Mouse (Mus musculus) midbrain, embryonic 13.5 days (tissue): ENCODE measurements around the gene Hoxd9. TPM values are rescaled to one million over a fixed set of nuclear protein-coding genes. Genes with fewer than 3 reads are reported as not detected.
A peak's percentile ranks its signal among the peaks of the same experiment; 100 is the strongest.

Experiments used
- ATAC-seq: fragments of 200-750 bp; cut with Nextera tagmentation; 2 replicates; pipeline ENCODE4 v1.8.0; 2017; ENCODE audit warnings: mild to moderate bottlenecking, moderate TSS enrichment, moderate library complexity
- H3K27ac ChIP-seq: fragments of 300-500 bp; sonication (generic); 2 replicates; pipeline ENCODE4 v1.5.1; 2015; ENCODE audit warnings: inconsistent platforms, mild to moderate bottlenecking, moderate library complexity
- H3K27me3 ChIP-seq: fragments of 300-500 bp; sonication (generic); 2 replicates; pipeline ENCODE4 v1.6.1; 2015; ENCODE audit warnings: mild to moderate bottlenecking, inconsistent platforms
- H3K36me3 ChIP-seq: fragments of 300-500 bp; sonication (generic); 2 replicates; pipeline ENCODE4 v1.6.1; 2015; ENCODE audit warnings: mild to moderate bottlenecking, inconsistent platforms
- H3K4me1 ChIP-seq: fragments of 300-500 bp; sonication (generic); replicated peaks from 2 replicates; pipeline ENCODE4 v1.6.1; 2015; ENCODE audit warnings: inconsistent platforms
- H3K4me2 ChIP-seq: fragments of 300-500 bp; sonication (generic); replicated peaks from 2 replicates; pipeline ENCODE4 v1.6.1; 2015; ENCODE audit warnings: moderate library complexity, mild to moderate bottlenecking, inconsistent platforms
- H3K4me3 ChIP-seq: fragments of 300-500 bp; sonication (generic); replicated peaks from 2 replicates; pipeline ENCODE4 v1.5.1; 2015; ENCODE audit warnings: mild to moderate bottlenecking, inconsistent platforms
- H3K9ac ChIP-seq: fragments of 300-500 bp; sonication (generic); replicated peaks from 2 replicates; pipeline ENCODE4 v1.6.1; 2015; ENCODE audit warnings: mild to moderate bottlenecking, inconsistent platforms
- H3K9me3 ChIP-seq: fragments of 300-500 bp; sonication (generic); 2 replicates; pipeline ENCODE4 v1.6.1; 2016; ENCODE audit warnings: mild to moderate bottlenecking, inconsistent platforms
- WGBS: fragments of 180-500 bp; shearing (Covaris S2); methylation state at CpG from one replicate; pipeline ENCODE4 v1.1.7; 2015; 5-methylcytosine and 5-hydroxymethylcytosine counted together
- polyA plus RNA-seq: library from polyadenylated mRNA; unstranded; fragments of >200 nt; fragmentation: Nextera tagmentation; extraction: Ambion mirVana; gene quantifications from 2 replicates; pipeline ENCODE4 v1.2.1, GENCODE M21; 2015

The Hoxd9 gene
- not detected in 2 replicates for polyA plus RNA-seq

DNA sequence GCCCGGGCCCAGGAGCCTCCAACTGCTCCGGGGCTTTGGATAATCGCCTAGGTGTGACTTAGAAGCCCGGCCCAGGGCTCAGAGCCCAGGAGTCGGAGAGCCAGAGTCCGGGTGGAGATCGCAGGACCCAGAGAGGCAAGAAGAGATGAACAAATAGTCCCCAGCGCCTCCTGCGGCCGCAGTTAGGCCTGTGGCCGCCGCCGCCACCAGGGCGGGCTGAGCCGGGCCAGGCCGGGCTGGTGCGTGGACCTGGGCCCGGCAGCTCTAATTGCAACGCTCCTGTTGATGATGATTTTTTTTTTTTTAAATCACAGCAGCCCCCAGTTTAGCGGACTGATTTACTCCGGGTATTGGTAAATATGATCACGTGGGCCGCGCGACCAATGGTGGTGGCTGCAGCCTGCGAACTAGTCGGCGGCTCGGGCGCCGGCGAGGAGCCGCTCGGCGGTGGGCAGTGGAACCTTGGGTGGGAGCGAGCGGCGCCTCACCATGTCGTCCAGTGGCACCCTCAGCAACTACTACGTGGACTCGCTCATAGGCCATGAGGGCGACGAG lies at the start of gene Hoxd9:
Hoxd9 (plus strand) TSS at position 161 of the 555 bp plus-strand sequence.
- no peaks in the 10 kb centered on the region for H3K9me3 ChIP-seq
- peaks cover 12% of the 10 kb centered on the region for H3K4me1 ChIP-seq
- WGBS: under 1% methylated on average over 43 of the region's 43 CpGs
- peak within 1 kb of the TSS; percentile 50 for H3K4me2 ChIP-seq
- peaks cover 99% of the 10 kb centered on the region for H3K27me3 ChIP-seq
- H3K4me3 ChIP-seq: peak within 1 kb of the TSS; percentile 35
- peak; percentile 48 for ATAC-seq
- no peaks in the 10 kb centered on the region for H3K36me3 ChIP-seq
- no peak within 1 kb of the TSS for H3K9ac ChIP-seq
- H3K27ac ChIP-seq: no peak within 1 kb of the TSS

DNA sequence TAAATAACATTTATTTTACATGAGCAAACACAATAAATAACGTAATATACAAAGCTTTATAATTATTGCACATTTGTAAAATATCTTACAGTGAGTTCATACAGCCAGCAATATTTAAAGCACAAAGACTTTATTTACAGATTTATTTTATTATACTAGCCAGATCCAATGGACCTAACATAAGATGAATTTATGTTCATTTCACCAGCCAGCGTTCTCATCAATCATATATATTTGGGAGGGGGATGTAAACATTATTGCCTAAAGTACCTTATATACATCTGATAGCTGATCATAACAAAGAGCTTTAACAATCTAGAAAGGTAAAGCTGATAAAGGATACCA lies 44.6 kb upstream of the Hoxd9 start:
- peaks cover 87% of the 10 kb centered on the region for H3K27me3 ChIP-seq
- H3K36me3 ChIP-seq: no peaks in the 10 kb centered on the region
- no peak overlapping the region for H3K27ac ChIP-seq
- peaks cover 10% of the 10 kb centered on the region for H3K4me1 ChIP-seq
- WGBS: 32% methylated on average over 2 of the region's 2 CpGs
- H3K9me3 ChIP-seq: no peaks in the 10 kb centered on the region
- no peak overlapping the region for H3K4me3 ChIP-seq
- no peak overlapping the region for H3K4me2 ChIP-seq
- no peak overlapping the region for H3K9ac ChIP-seq
- ATAC-seq: no peak

DNA sequence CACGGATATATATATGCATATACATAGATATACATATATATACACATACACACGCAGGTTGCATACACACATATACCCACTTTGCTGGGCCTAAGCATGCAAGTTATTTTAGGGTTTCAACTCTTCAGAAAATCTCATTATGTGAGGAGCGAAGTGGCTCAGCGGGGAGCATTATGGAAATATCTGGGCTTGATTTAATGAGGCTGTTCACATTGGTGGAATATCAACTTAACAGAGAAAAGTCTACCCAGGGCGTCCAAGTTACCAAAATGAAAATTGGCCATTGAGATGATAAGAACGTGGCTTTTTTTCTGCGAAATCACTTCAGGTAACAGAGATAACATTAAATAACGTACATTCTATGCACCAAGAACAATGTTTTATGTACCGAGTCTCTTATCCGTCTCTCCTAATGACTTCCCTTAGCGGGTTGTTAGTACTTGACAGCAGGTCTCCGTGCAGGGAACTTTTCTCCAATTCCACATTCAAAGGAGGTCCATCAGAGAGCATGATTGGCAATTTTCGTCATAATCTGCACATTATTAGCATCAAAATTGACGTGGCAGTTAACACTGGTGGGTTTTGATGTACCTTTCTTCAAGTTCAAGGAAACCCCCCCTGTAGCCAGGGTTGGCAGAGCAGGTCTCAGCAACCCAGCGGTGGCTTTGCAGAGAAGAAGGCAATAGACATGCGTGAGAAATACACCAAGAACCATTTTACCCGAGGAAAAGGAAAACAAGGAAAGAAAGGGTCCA lies 43.6 kb upstream of the Hoxd9 start:
- Histone ChIP-seq H3K36me3 (no peaks in the 10 kb centered on the region), H3K27ac (no peak overlapping the region), H3K9ac (no peak overlapping the region), H3K27me3 (peaks cover 87% of the 10 kb centered on the region), H3K9me3 (no peaks in the 10 kb centered on the region), H3K4me2 (no peak overlapping the region), H3K4me3 (no peak overlapping the region), H3K4me1 (peaks cover 10% of the 10 kb centered on the region)
- WGBS: 9% methylated on average over 17 of the region's 17 CpGs
- ATAC-seq: no peak

DNA sequence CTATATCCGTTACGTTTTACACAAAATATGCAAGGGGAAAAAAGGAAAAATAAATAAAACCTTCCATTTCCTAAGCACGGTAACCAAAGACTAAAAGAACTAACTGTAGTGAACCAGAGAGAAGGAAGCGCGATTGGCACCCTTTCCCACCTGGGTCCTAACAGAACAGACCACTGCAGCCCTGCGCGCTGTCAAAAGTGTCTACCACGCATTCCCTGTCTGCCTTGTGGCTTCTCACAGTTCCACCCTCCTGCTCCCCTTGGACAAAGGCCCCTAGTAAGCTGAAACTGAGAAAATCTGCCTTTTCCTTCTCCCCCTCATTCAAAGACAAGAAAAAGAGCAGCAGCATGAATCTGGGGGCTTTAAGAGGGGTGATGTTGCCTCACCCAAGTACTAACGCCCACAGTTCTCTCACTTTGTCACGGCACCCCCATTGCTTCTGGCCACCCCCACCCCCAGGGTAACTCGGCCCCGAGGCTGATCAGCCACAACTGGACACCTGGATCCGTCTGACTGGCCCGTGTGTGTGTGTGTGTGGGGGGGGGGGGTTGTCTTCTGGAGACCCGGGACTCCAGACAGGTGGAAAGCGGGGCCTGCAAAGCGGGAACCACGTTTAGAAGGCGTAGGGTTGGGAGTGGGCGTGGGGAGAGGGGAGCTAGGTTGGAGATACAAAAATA lies 42.6 kb upstream of the Hoxd9 start:
- H3K9ac ChIP-seq: no peak overlapping the region
- H3K27ac ChIP-seq: no peak overlapping the region
- H3K9me3 ChIP-seq: no peaks in the 10 kb centered on the region
- WGBS: 6% methylated on average over 20 of the region's 20 CpGs
- H3K4me3 ChIP-seq: peak overlapping the region; percentile 39
- peak; percentile 17; the same call in 1 of the 2 replicates for ATAC-seq
- peak overlapping the region; percentile 51; the same call in 1 of the 2 replicates for H3K4me2 ChIP-seq
- peaks cover 10% of the 10 kb centered on the region for H3K4me1 ChIP-seq
- H3K36me3 ChIP-seq: no peaks in the 10 kb centered on the region
- H3K27me3 ChIP-seq: peaks cover 86% of the 10 kb centered on the region

DNA sequence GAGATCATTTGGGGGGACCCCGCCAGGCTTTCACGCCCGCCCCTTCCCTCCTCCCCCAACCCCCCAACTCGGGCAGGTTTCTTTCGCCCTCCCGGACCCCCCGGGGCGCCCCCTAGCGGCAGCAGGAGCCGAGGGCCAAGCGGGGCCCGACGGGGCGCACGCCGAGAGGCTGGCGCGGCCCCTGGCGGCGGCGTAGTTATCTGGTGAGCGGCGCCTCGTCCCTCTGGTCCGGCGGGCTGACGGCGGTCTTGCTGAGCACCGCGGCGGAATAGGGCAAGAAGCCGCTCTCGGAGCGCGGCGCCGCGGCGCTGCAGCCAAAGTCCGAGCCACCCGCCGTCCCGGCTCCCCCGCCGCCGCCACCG lies 42.1 kb upstream of the Hoxd9 start:
- peak; percentile 58 for ATAC-seq
- peaks cover 86% of the 10 kb centered on the region for H3K27me3 ChIP-seq
- H3K36me3 ChIP-seq: no peaks in the 10 kb centered on the region
- peak overlapping the region; percentile 39; the same call in 1 of the 2 replicates for H3K9ac ChIP-seq
- peak overlapping the region; percentile 39 for H3K4me3 ChIP-seq
- H3K27ac ChIP-seq: peak overlapping the region; percentile 44
- under 1% methylated on average over 20 of the region's 47 CpGs for WGBS
- peak overlapping the region; percentile 51 for H3K4me2 ChIP-seq
- H3K4me1 ChIP-seq: peaks cover 10% of the 10 kb centered on the region
- H3K9me3 ChIP-seq: no peaks in the 10 kb centered on the region

DNA sequence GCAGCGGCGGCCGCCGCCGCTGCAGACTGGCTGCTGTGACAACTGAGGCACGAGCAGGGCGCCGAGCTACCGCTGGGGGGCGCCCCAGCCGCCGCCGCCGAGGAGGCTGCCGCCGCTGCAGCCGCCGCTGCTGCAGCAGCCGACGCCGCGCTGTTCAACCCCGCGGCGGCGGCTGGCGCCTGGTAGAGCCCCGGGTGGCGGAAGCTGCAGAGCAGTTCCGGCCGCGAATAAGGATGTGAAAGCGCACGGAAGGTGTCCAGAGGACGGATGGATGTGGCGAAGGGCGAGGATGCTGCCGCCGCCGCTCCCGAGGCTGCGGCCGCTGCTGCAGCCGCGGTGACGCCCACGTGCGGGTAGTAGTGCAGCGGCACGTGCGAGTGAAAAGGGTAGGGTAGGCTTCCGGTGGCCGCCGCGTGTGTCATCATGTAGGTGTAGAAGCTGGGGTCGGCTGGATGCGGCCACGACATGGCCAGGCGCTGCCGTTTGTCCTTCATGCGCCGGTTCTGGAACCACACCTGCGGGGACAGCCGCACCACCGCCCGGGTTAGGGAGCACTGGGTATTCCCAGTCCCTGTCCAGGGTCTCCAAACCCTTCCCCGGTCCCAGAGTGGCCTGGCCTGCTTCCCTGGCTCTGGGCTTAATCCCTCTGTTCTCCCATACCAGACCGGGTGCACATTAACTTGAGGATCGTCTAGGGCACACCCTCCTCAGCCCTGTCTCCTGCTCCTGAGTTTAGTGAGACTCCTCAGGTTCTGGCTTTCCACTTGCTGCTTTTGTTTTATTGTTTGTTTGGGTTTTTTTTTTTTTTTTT lies 41.5 kb upstream of the Hoxd9 start:
- no peaks in the 10 kb centered on the region for H3K9me3 ChIP-seq
- peak overlapping the region; percentile 39; the same call in 1 of the 2 replicates for H3K9ac ChIP-seq
- H3K4me3 ChIP-seq: peak overlapping the region; percentile 39
- H3K27ac ChIP-seq: peak overlapping the region; percentile 44
- no peaks in the 10 kb centered on the region for H3K36me3 ChIP-seq
- H3K27me3 ChIP-seq: peaks cover 86% of the 10 kb centered on the region
- H3K4me1 ChIP-seq: peaks cover 10% of the 10 kb centered on the region
- WGBS: under 1% methylated on average over 67 of the region's 69 CpGs
- peak; percentile 20 for ATAC-seq
- H3K4me2 ChIP-seq: peak overlapping the region; percentile 51

DNA sequence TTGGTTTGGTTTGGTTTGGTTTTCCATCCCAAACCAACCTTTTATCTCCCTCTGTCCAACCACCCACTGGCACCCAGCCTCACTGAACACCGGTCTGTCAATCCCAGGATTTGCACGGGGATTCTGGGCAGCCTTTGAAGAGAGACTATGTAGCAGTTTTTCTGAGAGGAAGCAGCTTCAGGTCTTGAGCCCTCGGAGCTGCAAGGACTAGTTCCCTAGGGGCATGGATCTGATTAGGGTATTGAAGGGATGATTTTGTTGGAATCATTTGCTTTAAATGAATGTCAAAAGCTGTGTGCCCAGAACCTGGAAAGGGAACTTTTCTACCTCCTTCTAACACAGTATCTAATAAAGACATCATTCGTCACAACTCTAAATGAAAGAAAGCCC lies 40.9 kb upstream of the Hoxd9 start:
- H3K27me3 ChIP-seq: peaks cover 88% of the 10 kb centered on the region
- H3K27ac ChIP-seq: no peak overlapping the region
- 1% methylated on average over 4 of the region's 4 CpGs for WGBS
- no peak overlapping the region for H3K4me2 ChIP-seq
- H3K9me3 ChIP-seq: no peaks in the 10 kb centered on the region
- no peaks in the 10 kb centered on the region for H3K36me3 ChIP-seq
- peak overlapping the region; percentile 39 for H3K4me3 ChIP-seq
- ATAC-seq: no peak
- peaks cover 11% of the 10 kb centered on the region for H3K4me1 ChIP-seq
- H3K9ac ChIP-seq: no peak overlapping the region

DNA sequence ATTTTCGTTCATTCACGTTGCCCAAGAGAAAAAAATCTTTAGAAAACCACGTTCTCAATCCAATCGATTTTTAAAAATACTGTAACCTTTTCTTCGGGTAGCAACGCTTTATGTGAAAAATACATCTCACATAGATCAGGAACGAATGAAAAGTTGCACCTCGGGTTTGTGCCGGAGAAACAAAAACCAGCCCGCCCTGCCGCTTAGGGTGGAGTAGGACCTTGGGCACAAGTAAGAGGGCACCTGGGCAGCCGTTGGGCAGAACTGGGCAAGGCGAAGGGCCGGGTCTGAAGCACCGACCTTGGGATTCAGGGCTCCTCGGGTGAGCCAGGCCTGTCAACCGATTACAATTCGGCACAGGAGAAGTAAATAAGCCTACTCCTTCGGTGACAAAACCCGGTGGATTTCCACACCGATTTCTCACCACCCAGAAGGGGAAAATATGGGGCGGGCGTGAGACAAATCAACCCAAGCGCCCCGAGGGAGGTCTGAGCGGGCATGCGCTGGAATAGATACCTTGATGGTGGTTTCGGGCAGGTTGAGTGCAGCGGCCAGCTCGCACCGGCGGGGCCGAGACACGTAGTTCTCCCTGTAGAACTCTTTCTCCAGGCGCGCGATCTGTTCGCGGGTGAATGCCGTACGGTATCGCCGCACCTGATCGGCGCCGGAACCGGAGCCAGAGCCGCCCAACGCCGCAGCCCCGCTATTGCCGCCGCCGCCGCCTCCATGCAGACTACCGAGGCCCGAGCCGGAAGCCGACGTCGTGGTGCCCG lies 40.1 kb upstream of the Hoxd9 start:
- no peak overlapping the region for H3K4me2 ChIP-seq
- H3K9ac ChIP-seq: 0 out of 2 replicates have a peak overlapping the region, but pooled peaks have one; percentile 28
- no peak for ATAC-seq

DNA sequence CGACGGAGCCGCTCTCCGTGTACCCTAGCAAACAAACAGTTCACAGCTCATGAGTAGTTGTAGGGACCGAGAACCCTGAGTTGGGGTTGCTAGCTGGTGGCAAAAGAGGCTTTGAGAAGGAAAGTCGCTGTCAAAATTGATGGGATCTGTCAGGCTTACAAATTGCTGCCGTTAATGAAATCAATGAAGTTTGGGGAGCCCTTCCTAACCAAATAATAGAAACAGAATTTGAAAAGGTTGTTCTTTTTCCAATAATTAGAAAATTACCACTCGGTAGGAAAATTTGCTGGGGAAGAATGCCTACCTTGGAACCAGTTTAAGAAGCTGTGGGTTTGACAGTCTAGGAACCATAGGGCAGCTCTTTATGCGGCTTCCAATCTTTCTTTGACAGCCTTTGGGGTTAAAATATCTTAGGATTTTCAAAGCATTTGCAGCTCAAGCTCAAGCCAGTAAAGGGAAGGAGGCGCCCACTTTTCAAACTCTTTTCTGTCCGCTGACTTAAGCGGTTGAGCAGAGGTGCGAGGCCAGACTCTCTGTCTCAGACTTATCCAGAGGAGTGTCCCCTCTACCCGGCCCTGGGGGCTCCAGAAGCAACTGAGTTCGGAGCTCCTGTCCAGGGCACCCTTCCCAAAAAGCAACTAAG lies 39.4 kb upstream of the Hoxd9 start:
- no peak overlapping the region for H3K4me2 ChIP-seq
- peak overlapping the region; percentile 40 for H3K27ac ChIP-seq
- H3K9ac ChIP-seq: 0 out of 2 replicates have a peak overlapping the region, but pooled peaks have one; percentile 28
- peaks cover 12% of the 10 kb centered on the region for H3K4me1 ChIP-seq
- no peaks in the 10 kb centered on the region for H3K9me3 ChIP-seq
- no peaks in the 10 kb centered on the region for H3K36me3 ChIP-seq
- no peak for ATAC-seq
- peaks cover 93% of the 10 kb centered on the region for H3K27me3 ChIP-seq
- under 1% methylated on average over 15 of the region's 15 CpGs for WGBS
- H3K4me3 ChIP-seq: peak overlapping the region; percentile 28

More for the DNA sequence above, 40.1 kb upstream of the Hoxd9 start:
- Histone ChIP-seq H3K4me3 (peak overlapping the region; percentile 28), H3K4me1 (peaks cover 12% of the 10 kb centered on the region), H3K27me3 (peaks cover 88% of the 10 kb centered on the region), H3K27ac (peak overlapping the region; percentile 25; the same call in 1 of the 2 replicates), H3K9me3 (no peaks in the 10 kb centered on the region), H3K36me3 (no peaks in the 10 kb centered on the region)
- WGBS: 2% methylated on average over 62 of the region's 62 CpGs

DNA sequence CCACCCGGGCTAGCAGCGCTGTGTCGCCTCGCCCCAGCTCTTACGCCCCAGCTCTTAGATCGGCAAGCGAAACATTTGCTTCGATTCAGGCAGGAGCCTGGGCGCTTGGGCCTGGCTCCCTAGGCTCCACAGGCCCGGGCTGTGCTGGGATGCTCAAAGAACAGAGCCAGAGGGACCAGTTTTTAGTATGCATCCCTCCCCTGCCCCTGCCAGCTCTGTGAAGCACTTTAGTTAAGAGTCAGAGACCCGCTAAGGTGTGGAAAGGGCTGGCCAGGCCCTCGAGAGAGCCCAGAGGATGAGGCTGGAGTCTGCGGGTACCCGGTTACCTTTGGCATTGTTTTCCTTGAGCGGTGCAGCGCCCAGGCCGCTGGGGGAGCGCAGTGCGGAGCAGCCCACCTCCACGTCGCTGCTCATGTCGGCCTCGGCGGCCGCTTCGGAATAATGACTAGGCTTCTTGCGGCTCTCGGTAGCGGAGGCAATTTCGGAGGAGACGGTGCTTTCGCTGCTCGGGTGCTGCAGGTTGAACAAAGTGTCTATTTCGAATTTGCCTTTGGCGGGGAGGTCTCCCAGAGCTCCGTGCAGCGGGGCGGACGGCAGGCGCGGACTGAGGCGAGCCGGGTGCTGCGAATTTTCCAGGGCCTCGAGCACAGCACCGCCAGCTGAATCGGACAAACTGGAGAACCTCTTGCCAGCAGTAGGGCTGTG lies 38.7 kb upstream of the Hoxd9 start:
- ATAC-seq: no peak
- no peak overlapping the region for H3K9ac ChIP-seq
- H3K27ac ChIP-seq: peak overlapping the region; percentile 40

More for the DNA sequence above, 38.7 kb upstream of the Hoxd9 start:
- H3K4me2 ChIP-seq: no peak overlapping the region
- H3K9me3 ChIP-seq: no peaks in the 10 kb centered on the region
- no peaks in the 10 kb centered on the region for H3K36me3 ChIP-seq
- peaks cover 97% of the 10 kb centered on the region for H3K27me3 ChIP-seq
- under 1% methylated on average over 47 of the region's 47 CpGs for WGBS
- H3K4me1 ChIP-seq: peaks cover 12% of the 10 kb centered on the region
- peak overlapping the region; percentile 28 for H3K4me3 ChIP-seq
